Mouse (Mus musculus): Measurements from ENCODE around the gene D5Ertd577e.
"Not testable (repeated sequence)": the region's sequence is repeated elsewhere in the genome, so short reads cannot be mapped to it uniquely, and the experiment has no call there.

The D5Ertd577e gene

GRCm38 (mm10) chr5:95456506-95456905 lies at the start of gene D5Ertd577e:
TSS of gene D5Ertd577e (plus strand) at chr5:95456806.
- DNase-seq (ENCODE audit: low spot score) = not testable (repeated sequence)

GRCm38 (mm10) chr5:95510458-95510857 lies 53.9 kb downstream of the D5Ertd577e start, which contains the start of gene Gm3286:
TSS of gene Gm3286 (plus strand) at chr5:95510758.
- DNase-seq (ENCODE audit: low spot score) = not testable (repeated sequence)

All from urinary bladder, postnatal 14 days (tissue).